Mouse (Mus musculus): Measurements from ENCODE around the gene Uqcrfs1. TPM values are rescaled to one million over a fixed set of nuclear protein-coding genes. Genes with fewer than 3 reads are reported as not detected.

Gene Uqcrfs1
- total RNA-seq, 2 experiments from 2014 or later = 151 to 175 TPM

DNA sequence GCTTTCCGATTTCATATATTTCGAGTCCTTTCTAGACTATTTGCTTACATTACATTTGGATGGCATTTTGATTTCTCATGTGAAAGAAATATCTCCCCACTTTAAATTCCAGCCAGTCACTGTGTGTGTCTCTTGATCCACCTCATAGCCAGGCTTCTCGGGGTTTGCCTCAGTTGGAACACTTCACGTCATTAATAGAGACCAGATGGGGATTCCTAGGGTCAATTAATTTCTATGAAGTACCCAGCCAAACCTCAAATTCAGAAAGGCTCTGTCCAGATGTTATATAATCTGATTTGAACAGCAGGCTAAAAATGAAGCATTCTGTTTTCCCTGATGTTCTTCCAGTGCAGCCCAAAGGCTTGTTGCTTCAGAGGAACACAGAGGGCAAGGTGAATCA lies 37.5 kb downstream of the Uqcrfs1 start:
- no peak for DNase-seq (ENCODE audit: extremely low spot score in 1 of 2, low spot score in 1 of 2)

DNA sequence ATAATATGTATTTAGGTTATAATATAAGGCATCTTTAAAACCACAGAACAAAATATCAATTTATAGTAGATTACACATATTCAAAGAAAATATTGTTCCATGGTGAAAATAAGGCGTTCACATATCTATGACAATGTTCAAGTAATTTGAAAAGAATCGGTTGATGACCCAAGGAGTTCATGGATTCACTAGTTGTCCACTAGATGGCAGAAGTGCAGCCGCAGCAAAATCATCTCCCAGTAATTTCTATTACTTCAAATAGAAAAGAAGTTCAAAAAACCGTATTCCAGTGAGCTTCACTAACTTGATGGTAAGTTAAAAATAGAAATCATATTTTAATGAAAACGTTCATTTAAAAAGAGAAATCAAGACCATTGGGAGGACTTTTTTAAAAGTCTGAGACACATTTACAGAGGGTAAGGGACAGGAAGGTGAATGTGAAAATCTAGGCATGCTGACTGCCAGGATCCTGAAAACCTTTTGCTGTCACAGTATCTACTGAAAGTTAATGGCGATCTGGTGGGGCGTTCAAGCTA lies 43.2 kb downstream of the Uqcrfs1 start:
- DNase-seq (ENCODE audit: extremely low spot score in 1 of 2, low spot score in 1 of 2) = no peak

Other genes starting within 250 kb of the Uqcrfs1 start
- gene Agtr1a, start 208.9 kb downstream of the Uqcrfs1 start, total RNA-seq (2021) = 1 to 10 TPM; 1.9 to 2.0 TPM
- gene Dusp22, start 114.6 kb upstream of the Uqcrfs1 start, total RNA-seq (2021) = 10 to 100 TPM; 27.3 to 30.6 TPM
- under 1 TPM; 0.07 to 0.16 TPM for gene Irf4, start 203.9 kb upstream of the Uqcrfs1 start, total RNA-seq (2021)